Mouse (Mus musculus) neural tube, embryonic 11.5 days (tissue): ENCODE results near the gene Pigw. TPM values are rescaled to one million over a fixed set of nuclear protein-coding genes. Genes with fewer than 3 reads are reported as not detected.

Experiments used
- microRNA-seq: library from miRNA; unstranded; fragments of <30 nt; microRNA quantifications from one replicate; pipeline ENCODE4, GENCODE M21; 2016
- polyA plus RNA-seq: library from polyadenylated mRNA; unstranded; fragments of >200 nt; fragmentation: Nextera tagmentation; extraction: Ambion mirVana; gene quantifications from 2 replicates; pipeline ENCODE4 v1.2.1, GENCODE M21; 2014

Gene Pigw
- polyA plus RNA-seq, 1 experiment from 2014 or later: 3.8 TPM

Small RNA genes lying within 50 kb of the gene (microRNA-seq; reads per million reads assigned to microRNA genes)
- gene Gm23564: not detected

Other genes starting within 250 kb of the Pigw start
- gene Mrm1, start 60.8 kb downstream of the Pigw start, polyA plus RNA-seq: 11.0 and 14.0 TPM in 2 replicates
- 11.6 and 13.8 TPM in 2 replicates for gene Dhrs11, start 51.3 kb downstream of the Pigw start, polyA plus RNA-seq
- 71.1 and 73.7 TPM in 2 replicates for gene Ggnbp2, start 9.5 kb downstream of the Pigw start, polyA plus RNA-seq
- gene Myo19, start 137 bp downstream of the Pigw start, polyA plus RNA-seq: 9.2 TPM in 2 replicates
- gene Znhit3, start 36.1 kb upstream of the Pigw start, polyA plus RNA-seq: 70.1 and 71.3 TPM in 2 replicates
- 2.0 and 2.9 TPM in 2 replicates for gene Car4, start 77.5 kb upstream of the Pigw start, polyA plus RNA-seq